Mouse (Mus musculus) forebrain, embryonic 10.5 days (tissue): ENCODE data around the gene Gstm7. TPM values are rescaled to one million over a fixed set of nuclear protein-coding genes. Genes with fewer than 3 reads are reported as not detected.
"Not testable (repeated sequence)": the region's sequence is repeated elsewhere in the genome, so short reads cannot be mapped to it uniquely, and the experiment has no call there.

Experiments
- DNase-seq: peaks from one replicate; pipeline ENCODE4 v3.0.0-alpha.2; 2017; ENCODE audit warnings: low spot score; ENCODE audit errors: extremely low spot score
- H3K27ac ChIP-seq: fragments of 300-500 bp; sonication (generic); 2 replicates; pipeline ENCODE4 v1.5.1; 2016; ENCODE audit warnings: mild to moderate bottlenecking
- H3K27me3 ChIP-seq: fragments of 300-500 bp; sonication (generic); 2 replicates; pipeline ENCODE4 v1.6.1; 2016; ENCODE audit warnings: mild to moderate bottlenecking; ENCODE audit not compliant: poor library complexity, severe bottlenecking
- H3K36me3 ChIP-seq: fragments of 300-500 bp; sonication (generic); replicated peaks from 2 replicates; pipeline ENCODE4 v1.6.1; 2016; ENCODE audit warnings: mild to moderate bottlenecking, moderate library complexity
- H3K4me1 ChIP-seq: fragments of 300-500 bp; sonication (generic); 2 replicates; pipeline ENCODE4 v1.6.1; 2016
- H3K4me3 ChIP-seq: fragments of 300-500 bp; sonication (generic); 2 replicates; pipeline ENCODE4 v1.5.1; 2016; ENCODE audit warnings: mild to moderate bottlenecking, moderate library complexity
- H3K9me3 ChIP-seq: fragments of 300-500 bp; sonication (generic); 2 replicates; pipeline ENCODE4 v1.6.1; 2016; ENCODE audit warnings: mild to moderate bottlenecking, moderate library complexity
- WGBS: fragments of 180-500 bp; shearing (Covaris S2); methylation state at CpG from one replicate; pipeline ENCODE4 v1.1.7; 2016; 5-methylcytosine and 5-hydroxymethylcytosine counted together
- polyA plus RNA-seq: library from polyadenylated mRNA; unstranded; fragments of >200 nt; fragmentation: Nextera tagmentation; extraction: Ambion mirVana; gene quantifications from 2 replicates; pipeline ENCODE4 v1.2.1, GENCODE M21; 2016

Gene Gstm7
- 17.7 and 19.5 TPM in 2 replicates for polyA plus RNA-seq

DNA sequence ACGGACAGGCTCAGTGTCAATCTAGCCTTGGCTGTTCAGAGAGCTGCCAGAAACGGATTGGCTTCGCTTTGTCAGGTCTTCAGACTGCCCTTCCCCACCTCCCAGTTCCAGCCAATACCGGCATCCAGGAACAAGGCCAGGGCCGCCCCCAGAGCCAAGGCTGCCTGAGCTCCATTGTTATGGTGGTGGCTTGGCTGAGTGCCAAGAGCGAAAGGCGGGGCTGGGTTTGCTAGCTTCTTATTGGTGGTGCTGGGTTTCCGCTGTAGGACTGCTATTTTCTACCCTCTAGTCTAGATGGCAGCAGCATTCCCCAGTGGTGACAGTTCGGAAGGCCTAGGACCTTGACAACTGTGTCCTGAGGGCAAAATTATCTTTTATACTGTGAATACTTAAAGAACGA lies at the start of gene Gstm7:
Gene Gstm7, minus strand, starts transcription at position 148 of the 400 bp plus-strand sequence.
- H3K27ac ChIP-seq: peak within 1 kb of the TSS; percentile 88
- H3K4me1 ChIP-seq: peaks cover 18% of the 10 kb centered on the region
- WGBS: 7% methylated on average over 10 of the region's 10 CpGs
- H3K4me3 ChIP-seq: peak within 1 kb of the TSS; percentile 49
- H3K27me3 ChIP-seq: peaks cover 21% of the 10 kb centered on the region; the same call in 1 of the 2 replicates
- H3K9me3 ChIP-seq: no peaks in the 10 kb centered on the region
- H3K36me3 ChIP-seq: no peaks in the 10 kb centered on the region
- peak; percentile 99 for DNase-seq

DNA sequence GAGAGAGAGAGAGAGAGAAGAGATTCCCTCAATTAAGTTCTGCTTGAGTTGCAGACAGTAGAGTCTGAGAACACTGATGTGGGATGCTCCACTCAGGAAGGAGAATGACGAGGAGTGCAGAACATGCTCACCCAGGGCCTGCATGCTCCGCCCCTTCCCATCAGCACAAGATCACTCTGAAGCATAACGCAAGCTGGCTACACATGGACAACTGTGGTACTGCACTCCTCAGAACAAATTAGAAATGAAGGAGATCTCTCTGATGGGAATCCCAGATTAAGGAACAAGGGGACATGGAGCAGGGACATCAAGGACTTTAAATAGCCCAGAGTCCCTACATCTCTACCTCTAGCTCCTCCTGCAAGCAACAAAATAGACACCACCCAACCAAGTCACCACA lies 49.6 kb upstream of the Gstm7 start:
- H3K27ac ChIP-seq: no peak overlapping the region
- H3K4me1 ChIP-seq: peaks cover 9% of the 10 kb centered on the region; the same call in 1 of the 2 replicates
- H3K36me3 ChIP-seq: no peaks in the 10 kb centered on the region
- no peak for DNase-seq
- no peak overlapping the region for H3K4me3 ChIP-seq
- H3K27me3 ChIP-seq: no peaks in the 10 kb centered on the region
- H3K9me3 ChIP-seq: no peaks in the 10 kb centered on the region
- WGBS: 73% methylated on average over 3 of the region's 3 CpGs

DNA sequence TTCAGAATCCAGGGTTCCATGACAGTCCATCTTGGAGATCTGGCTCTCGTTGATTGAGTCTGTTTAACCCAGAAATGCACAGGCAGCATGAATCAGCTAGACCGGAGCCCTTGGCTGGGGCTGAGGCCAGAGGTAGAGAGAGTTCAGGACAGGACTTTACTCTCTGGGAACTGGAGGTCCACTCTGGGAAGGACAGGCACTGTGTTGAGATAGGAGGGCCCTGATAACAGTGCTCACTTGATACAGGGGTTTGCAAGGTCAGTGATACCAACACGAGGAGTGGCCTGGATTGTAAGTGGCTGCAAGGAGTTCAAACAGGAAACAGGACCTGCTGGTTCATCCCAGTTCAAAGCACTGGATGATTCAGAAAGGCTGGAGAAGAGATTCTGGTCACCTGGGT lies 46.1 kb upstream of the Gstm7 start:
- Histone ChIP-seq H3K9me3 (no peaks in the 10 kb centered on the region), H3K4me1 (peaks cover 4% of the 10 kb centered on the region; the same call in 1 of the 2 replicates), H3K27ac (no peak overlapping the region), H3K36me3 (no peaks in the 10 kb centered on the region), H3K4me3 (no peak overlapping the region), H3K27me3 (no peaks in the 10 kb centered on the region)
- no peak for DNase-seq
- WGBS: 83% methylated on average over 3 of the region's 3 CpGs

DNA sequence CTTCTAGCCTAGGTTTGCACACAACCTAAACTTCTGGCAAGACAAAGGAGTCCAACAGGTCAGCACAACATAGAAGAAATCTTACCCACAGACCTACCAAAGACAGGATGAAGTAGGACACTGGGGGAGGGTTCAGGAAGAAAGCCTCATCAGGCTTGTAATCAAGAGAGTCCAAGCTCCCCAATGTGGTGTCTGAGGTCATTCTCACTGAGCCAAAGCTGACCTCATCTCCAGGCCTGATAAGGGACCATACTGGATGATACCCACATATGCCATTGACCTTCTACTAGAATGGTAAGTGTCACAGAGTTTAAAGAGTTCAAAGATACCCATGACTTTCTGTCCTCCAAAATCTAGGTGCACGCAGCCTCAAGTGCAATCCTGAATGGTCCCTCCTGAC lies 42.6 kb upstream of the Gstm7 start:
- Histone ChIP-seq H3K36me3 (no peaks in the 10 kb centered on the region), H3K27ac (no peak overlapping the region), H3K4me1 (peaks cover 4% of the 10 kb centered on the region; the same call in 1 of the 2 replicates), H3K9me3 (no peaks in the 10 kb centered on the region), H3K27me3 (no peaks in the 10 kb centered on the region), H3K4me3 (no peak overlapping the region)
- WGBS: 95% methylated on average over 1 of the region's 1 CpGs
- DNase-seq: no peak

DNA sequence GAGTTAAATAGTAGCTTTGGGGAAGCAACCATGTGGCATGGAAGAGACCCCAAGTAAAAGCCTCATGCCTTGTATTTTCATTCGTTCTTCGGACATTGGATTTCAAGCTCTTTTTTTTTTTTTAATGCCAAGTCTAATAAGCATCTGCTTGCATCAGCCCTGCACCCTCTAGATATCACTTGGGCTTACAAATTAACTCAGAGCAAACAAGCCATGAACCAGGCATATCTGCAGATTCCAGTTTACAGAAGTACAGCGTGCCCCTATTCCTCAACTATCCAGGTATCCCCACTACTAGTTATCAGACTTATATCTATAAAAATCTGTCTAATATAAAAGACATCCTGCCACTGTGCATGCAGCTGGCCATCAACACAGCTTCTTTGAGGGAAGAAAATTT lies 40.5 kb upstream of the Gstm7 start:
- no peak overlapping the region for H3K4me3 ChIP-seq
- no peaks in the 10 kb centered on the region for H3K27me3 ChIP-seq
- no peak overlapping the region for H3K27ac ChIP-seq
- no peaks in the 10 kb centered on the region for H3K9me3 ChIP-seq
- WGBS: 93% methylated on average over 3 of the region's 3 CpGs
- H3K4me1 ChIP-seq: peaks cover under 1% of the 10 kb centered on the region; the same call in 1 of the 2 replicates
- DNase-seq: no peak
- no peaks in the 10 kb centered on the region for H3K36me3 ChIP-seq

DNA sequence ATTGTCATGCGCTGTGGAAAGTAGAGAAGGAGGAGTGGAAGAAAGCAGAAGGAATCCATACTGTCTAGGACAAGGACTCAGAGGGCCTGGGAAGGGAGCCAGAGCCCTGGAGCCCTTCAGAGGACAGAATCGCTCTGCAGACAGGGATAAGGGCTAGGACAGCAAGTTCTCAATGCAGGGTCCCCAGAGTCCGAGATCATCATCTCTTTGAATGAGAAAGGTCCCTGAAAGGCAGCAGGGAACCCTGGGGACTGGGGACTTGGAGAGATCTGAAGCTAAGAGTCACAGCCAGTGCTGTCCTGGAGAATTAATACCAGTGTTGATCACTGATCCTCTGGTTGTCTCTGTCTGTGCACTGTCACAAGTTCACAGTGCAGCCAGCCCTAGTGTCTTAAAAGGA lies 39.5 kb upstream of the Gstm7 start:
- not testable (repeated sequence) for H3K36me3 ChIP-seq, H3K9me3 ChIP-seq, H3K4me3 ChIP-seq, H3K4me1 ChIP-seq, DNase-seq, H3K27me3 ChIP-seq, H3K27ac ChIP-seq
- WGBS: 54% methylated on average over 3 of the region's 3 CpGs

DNA sequence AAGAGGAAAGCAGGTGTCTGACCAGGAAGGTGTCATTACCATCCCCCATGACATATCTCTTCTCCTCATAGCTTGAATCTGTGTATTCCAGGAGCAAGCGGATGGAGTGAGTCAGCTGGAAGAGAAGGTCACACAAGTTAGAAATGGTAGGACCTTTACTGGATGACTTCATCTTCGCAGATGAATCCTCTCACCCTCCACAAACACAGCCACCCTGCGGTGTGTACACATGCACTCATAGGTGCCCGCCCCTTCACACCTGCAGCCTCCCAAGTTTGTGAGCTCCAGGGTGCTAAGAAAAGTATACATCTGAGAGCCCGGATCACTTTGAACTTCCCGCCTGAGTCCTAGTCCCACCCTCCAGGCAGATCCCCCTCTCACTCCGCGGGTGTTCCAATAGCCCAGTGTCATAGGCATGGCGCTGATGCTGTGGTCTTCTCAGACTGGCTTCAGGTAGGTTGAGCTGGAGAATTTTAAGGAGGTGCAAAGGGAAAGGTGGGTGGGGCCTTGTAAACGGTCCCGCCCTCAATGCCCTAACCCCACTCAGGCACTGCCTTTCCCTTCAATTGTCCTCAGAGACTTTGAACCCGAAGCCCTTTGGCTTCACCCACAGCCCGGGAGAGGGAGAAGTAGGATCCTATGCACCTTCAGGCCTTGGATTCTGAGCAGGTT lies 37.2 kb upstream of the Gstm7 start, which contains the start of gene Gstm3:
Gene Gstm3, minus strand, starts transcription at position 560 of the 672 bp plus-strand sequence.
- no peak within 1 kb of the TSS for H3K27ac ChIP-seq
- H3K4me1 ChIP-seq: peaks cover 13% of the 10 kb centered on the region
- H3K4me3 ChIP-seq: no peak within 1 kb of the TSS
- H3K27me3 ChIP-seq: no peaks in the 10 kb centered on the region
- 68% methylated on average over 13 of the region's 13 CpGs for whole genome bisulfite sequencing
- no peaks in the 10 kb centered on the region for H3K9me3 ChIP-seq
- no peaks in the 10 kb centered on the region for H3K36me3 ChIP-seq
- DNase-seq: no peak

DNA sequence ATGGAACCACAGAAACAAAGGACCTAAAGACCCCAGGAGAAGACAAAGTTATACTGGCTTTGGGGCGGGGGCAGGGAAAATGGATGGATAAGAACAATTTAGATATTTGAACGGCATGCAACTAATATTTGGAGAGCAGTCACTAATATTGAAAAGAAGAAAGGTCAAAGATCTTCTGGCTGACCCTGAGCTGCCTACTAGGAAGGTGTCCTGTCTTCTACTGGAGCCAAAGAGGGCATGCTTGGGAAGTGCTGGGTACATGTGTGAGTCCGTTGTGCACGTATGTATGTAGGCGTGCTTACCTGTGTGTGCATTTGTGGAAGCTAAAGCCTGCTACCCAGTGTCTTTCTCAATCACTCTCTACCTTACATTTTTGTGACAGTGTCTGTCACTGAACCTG lies 35.0 kb upstream of the Gstm7 start:
- H3K9me3 ChIP-seq: no peaks in the 10 kb centered on the region
- peaks cover 14% of the 10 kb centered on the region for H3K4me1 ChIP-seq
- no peak overlapping the region for H3K27ac ChIP-seq
- DNase-seq: no peak
- no peak overlapping the region for H3K4me3 ChIP-seq
- no peaks in the 10 kb centered on the region for H3K27me3 ChIP-seq
- H3K36me3 ChIP-seq: no peaks in the 10 kb centered on the region
- WGBS: 92% methylated on average over 5 of the region's 5 CpGs

DNA sequence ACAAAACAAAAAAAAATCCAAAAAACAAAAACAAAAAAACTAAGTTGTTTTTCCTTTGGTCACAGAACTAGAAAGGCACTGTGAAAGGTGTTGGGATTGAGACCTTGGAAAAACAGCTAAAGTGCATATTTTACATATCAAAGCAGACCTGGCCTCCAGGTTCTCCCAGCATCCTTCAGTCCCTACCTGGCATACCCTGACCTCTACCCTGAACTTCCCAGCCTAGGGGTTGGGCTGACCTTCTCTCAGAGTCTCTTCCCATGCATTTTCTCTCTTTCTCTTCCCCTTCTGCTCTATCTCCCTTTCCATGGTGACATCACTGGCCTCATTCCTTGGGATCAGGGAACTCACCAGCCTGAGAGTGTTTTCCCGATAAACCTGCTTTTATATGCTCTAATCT lies 34.0 kb upstream of the Gstm7 start:
- no peak for DNase-seq
- WGBS: 80% methylated on average over 1 of the region's 1 CpGs
- no peaks in the 10 kb centered on the region for H3K27me3 ChIP-seq
- H3K27ac ChIP-seq: no peak overlapping the region
- no peak overlapping the region for H3K4me3 ChIP-seq
- no peaks in the 10 kb centered on the region for H3K36me3 ChIP-seq
- peaks cover 14% of the 10 kb centered on the region for H3K4me1 ChIP-seq
- H3K9me3 ChIP-seq: no peaks in the 10 kb centered on the region

DNA sequence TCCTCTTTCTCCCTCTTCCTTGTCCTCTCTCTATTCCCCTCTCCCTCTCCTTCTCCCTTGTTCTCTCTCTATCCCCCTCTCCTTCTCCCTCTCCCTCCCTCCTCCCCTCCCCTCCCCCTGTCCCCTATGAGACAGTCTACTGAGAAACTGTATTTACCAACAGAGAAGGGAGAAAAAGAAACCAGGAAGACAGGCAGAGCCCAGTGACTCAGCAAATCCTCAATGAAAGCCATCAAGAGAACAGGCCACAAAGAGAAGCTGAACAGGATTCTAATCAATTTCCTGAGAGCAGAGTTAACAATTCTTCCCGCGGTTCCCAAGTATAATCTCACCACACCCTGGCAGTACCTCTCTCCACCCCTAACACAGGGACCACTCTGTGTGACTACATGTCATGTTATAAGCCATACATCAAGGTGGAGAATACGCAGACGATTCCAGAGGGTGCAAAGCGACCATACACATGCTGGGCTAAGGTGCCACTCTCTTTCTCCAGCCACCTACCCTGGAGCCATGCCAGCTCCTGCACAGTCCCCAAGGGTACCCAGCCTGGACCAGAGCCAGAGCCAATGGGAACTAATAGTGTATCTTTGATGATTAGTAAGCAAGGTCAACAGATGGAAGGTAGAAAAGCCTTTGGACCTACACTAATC lies 33.2 kb upstream of the Gstm7 start:
- 72% methylated on average over 5 of the region's 5 CpGs for WGBS
- Histone ChIP-seq H3K9me3 (no peaks in the 10 kb centered on the region), H3K4me1 (peaks cover 14% of the 10 kb centered on the region), H3K27me3 (no peaks in the 10 kb centered on the region), H3K27ac (peak overlapping the region; percentile 72), H3K4me3 (no peak overlapping the region), H3K36me3 (no peaks in the 10 kb centered on the region)
- DNase-seq: no peak

DNA sequence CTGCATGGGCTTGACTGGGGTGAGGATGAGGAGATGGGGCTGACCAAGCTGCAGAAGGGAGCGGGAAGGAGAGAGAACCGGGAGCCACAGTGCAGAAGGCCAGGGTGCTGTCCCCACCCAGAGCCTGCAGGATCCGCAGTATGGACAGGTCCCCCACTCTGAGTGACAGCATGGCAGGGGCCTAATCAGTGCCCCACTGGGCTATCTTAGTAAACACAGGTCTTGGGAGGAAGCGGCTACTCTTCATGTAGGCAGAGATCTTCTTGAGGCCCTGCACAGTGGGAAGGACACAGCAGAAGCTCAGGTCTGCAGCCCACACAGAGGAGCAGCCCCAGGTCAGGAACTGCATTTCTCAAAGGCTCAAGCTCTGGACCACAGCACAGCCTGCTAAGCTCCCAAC lies 32.4 kb upstream of the Gstm7 start:
- Histone ChIP-seq H3K4me1 (peaks cover 14% of the 10 kb centered on the region), H3K36me3 (no peaks in the 10 kb centered on the region), H3K27ac (peak overlapping the region; percentile 72), H3K27me3 (no peaks in the 10 kb centered on the region), H3K4me3 (no peak overlapping the region), H3K9me3 (no peaks in the 10 kb centered on the region)
- DNase-seq: no peak
- WGBS: 88% methylated on average over 4 of the region's 4 CpGs

DNA sequence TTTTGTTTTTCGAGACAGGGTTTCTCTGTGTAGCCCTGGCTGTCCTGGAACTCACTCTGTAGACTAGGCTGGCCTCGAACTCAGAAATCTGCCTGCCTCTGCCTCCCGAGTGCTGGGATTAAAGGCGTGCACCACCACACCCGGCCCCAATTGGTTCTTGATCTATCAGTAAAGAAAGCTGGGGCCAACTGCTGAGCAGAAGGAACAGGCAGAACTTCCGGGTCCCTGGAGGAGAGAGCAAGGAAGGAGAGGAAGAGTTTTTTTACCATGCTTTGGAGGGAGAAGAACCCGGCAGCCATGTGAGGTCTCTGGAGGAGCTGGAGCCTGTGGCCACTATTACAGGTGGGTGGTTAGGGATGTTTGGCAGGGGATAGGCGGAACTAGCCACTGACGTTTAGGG lies 23.6 kb upstream of the Gstm7 start:
- not testable (repeated sequence) for H3K36me3 ChIP-seq, H3K27me3 ChIP-seq, H3K9me3 ChIP-seq, DNase-seq, H3K4me1 ChIP-seq, H3K27ac ChIP-seq, H3K4me3 ChIP-seq
- WGBS: 89% methylated on average over 9 of the region's 9 CpGs

DNA sequence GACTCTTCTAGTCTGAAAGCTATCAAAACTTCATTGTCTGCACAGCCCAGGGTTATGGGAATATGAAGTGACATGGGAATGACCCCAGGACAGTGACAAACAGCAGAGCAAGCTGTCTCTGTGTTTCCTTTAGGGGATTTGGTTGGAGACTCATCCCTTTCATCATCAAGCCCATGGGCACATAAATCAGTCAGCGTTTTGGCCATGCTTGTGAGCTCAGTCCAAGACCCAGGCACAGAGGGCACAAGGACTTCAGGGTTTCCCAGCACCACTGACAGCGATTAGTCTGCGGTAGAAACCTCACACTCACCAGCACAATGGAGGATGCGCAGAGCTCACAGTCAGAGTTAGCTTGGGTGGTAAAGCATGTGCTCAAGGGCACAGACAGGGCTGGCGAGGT lies 22.3 kb upstream of the Gstm7 start:
- no peak for DNase-seq
- 86% methylated on average over 5 of the region's 5 CpGs for WGBS
- Histone ChIP-seq H3K4me1 (peaks cover 6% of the 10 kb centered on the region; the same call in 1 of the 2 replicates), H3K27me3 (no peaks in the 10 kb centered on the region), H3K27ac (no peak overlapping the region), H3K9me3 (no peaks in the 10 kb centered on the region), H3K4me3 (no peak overlapping the region), H3K36me3 (no peaks in the 10 kb centered on the region)
